Mouse (Mus musculus) mesoderm, embryonic 11.5 days (tissue): Measurements from ENCODE around the gene Vldlr.

ENCODE experiments used
- DNase-seq: peaks from one replicate; pipeline ENCODE4 v3.0.0-alpha.2; 2012; ENCODE audit warnings: low read depth, low spot score

The Vldlr gene

DNA sequence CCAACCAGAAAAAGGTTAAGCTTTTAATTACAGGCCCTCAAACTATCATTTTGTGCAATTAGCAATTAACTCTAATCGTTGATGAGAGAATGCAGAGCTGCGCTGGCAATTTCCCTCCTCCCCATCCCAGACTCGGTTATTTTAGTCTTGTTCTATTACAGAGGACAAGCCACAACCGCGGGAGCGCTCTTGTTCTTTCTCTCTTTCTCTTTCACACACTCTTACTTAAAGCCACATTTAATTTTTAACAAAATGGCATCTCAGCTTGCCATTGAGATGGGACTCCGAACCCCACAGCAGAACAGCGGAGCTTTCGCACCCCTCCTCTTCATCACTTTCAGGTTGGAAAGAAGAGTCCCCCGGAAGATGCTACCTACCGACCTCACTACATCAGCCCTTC is at the start of gene Vldlr:
Gene Vldlr, plus strand, starts transcription at position 167 of the 400 bp plus-strand sequence.
- no peak for DNase-seq

DNA sequence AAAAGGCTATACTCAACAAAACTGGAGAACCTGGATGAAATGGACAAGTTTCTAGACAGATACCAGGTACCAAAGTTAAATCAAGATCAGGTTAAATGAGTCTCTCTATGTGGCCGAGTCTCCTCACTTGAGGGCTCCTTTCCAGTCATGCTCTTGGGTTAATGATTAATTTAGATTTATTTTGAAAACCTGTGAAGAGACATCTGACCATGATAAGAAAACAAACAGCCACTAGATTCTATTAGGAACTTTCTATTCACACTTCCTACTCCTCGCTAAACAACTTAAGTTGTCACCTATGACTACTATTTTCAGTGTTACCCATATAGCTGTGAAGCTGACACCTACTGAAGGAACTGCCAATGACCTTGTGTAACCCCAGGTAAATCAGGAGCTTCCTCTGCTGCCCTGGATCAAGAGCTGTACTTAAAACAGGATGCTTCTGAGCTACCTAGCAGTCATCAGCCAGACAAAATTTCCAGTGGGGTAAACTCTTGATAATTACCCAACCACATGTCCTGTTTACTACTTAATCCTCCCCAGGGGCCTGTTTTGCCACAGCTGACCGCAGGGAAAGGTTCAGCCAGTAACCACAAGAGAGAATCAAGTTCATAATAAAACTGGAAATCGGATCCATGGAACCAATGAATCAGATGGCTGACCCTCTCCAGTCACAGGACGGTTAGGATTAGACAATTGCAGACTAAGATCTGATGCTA is 48.5 kb upstream of the Vldlr start:
- no peak for DNase-seq

DNA sequence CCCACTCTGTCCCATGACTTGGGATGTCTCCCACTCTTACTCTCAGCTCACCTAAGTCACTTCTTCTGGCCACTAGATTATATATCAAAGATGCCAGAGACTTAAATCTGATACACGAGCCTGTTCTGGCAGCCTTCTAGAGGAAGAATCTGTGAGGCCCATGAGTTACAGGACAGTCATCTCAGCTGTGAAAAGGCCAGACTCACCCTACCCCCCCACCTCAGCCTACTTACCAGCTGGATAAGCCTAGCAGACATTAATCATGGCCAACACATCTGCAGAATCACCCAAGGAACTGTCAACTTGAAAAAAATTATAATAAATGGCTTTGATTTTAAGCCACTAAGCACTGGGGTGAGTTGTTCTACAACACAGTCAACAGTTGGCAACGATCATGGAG is 42.4 kb upstream of the Vldlr start:
- peak; percentile 4 for DNase-seq

DNA sequence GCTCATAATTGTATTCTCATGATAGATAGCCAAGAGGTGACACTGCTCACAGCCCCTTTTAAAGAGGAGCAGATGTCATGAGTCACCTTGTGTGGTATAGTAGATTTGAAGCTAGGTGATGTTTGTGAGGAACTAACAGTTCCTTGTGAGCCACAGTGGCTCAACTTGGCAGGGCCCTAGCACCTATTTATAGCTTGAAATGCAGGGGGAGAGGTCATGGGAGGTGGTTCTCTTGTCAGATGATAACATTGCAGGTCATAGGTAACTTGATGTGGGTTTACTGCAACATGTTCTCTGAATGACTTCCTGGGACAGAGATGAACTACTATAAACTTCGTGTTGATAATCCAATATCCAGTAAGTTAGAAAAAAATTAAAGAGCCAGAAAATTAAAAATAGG is 40.7 kb upstream of the Vldlr start:
- no peak for DNase-seq

DNA sequence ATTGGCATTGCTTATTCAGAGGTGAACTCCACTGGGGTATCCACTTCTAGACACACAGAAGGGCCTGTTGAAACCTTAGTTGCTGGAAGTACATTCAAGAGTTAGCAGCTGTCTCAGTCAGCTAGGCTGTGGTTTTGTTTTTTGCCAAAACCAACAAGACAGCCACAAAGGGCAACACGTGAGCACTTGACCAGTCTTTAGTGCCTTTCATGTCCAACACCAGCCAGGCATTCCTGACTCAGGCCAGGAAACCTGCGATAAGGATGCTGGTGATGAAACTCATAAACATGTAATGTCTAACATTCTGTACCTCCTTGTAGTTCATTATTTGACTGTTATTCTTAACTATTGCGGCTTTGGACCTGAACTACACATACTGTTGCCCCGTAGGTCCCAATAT is 39.7 kb upstream of the Vldlr start:
- DNase-seq: no peak

- DNase-seq: no peak
These were observed 38.0 kb upstream of the Vldlr start for GRCm38 (mm10) chr19:27178195-27178807.

- DNase-seq: no peak
These were observed 35.7 kb upstream of the Vldlr start for GRCm38 (mm10) chr19:27180351-27181122.

DNA sequence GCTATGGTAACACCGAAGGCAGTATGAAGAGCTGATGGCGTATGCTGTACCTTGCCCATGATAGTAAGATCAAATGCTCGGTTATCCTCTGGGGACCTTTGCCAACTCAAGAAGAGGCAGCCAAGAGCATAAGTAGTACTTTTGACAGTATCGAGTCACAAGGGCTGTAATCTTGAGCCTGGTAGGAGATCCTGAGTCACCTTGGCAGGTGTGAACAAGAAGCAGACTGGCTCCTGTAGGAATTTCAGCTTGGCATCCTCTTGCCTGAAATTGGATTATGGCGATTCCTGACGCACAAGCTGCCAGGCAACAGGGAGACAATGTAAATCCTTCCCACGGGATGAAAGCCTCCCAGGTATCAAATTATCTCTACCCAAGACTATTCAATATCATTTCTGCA is 32.8 kb upstream of the Vldlr start:
- no peak for DNase-seq

- no peak for DNase-seq
These were observed 12.5 kb upstream of the Vldlr start for GRCm38 (mm10) chr19:27203711-27204238.

DNA sequence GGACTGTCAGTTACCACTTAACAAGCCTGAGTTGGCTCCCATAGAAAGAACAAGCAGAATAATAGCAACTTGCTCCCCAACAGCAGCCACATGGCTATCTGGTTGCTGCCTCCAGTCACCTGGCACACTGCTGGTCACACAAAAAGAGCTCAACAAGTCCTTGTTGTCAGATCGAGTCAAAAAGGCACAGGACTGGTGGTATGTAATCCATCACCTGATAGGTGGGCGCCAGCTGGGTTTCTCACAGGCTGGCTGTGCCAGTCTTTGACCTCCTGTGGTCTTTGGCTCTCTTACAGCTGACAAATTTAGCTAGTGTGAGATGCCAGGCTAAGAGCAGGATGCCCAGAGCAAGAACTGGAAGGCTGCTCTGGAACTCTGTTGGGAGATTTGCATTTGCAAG is 5.3 kb upstream of the Vldlr start:
- DNase-seq: no peak

- DNase-seq: no peak
These were observed 688 bp upstream of the Vldlr start for GRCm38 (mm10) chr19:27215596-27215995.

DNA sequence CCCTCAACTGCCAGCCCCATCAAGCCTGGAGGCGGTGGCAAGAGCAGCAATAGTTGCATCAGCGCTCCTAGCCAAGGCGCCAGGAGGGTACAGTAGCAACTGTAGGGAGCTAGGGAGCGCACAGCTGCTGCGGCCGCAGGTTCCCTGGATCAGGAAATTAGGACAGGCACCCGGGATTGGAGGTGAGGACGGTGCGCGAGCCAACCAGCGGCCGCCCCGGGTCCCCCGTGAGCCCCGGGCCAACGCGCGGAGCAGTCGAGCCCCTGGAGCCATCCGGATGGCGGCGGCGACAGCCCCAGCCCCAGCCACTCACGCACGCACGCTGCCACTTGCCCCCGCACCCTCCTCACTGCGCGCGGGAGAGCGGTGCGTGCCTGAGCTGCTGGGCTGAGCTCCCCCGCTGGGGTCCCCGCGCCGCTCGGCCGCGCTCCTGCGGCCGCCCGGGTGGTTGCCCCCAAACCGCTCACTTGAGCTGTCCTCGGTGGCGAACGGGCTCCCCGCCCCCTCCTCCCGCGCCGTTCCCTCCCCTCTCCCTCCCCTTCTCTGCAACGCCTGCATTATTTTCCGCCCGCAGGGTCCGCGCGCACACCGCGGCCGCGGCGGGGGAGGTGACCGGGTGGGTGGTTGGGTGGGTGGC is 601 bp downstream of the Vldlr start:
- peak; percentile 79 for DNase-seq

DNA sequence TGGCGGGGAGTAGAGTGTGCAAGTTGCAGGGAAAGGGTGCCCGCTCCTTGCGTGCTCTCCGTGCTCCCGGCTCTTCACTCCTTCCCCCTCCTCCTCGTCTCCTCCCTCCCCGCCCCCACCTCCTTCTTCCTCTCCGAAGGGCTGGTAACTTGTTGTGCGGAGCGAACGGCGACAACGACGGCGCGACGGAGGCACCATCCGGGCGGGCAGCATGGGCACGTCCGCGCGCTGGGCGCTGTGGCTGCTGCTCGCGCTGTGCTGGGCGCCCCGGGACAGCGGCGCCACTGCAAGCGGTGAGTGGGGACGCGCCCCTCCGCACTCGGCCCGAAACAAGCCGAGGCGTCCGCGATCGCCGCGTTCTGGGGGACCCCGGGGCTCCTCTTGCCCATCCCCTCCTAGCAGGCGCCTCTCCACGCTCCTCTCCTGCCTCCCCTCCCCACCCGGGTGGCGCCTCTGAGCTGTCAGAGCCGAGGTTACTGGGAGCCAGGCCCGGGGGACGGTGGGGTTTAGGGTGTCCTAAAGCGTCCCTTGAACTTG is 1.2 kb downstream of the Vldlr start:
- peak; percentile 50 for DNase-seq

DNA sequence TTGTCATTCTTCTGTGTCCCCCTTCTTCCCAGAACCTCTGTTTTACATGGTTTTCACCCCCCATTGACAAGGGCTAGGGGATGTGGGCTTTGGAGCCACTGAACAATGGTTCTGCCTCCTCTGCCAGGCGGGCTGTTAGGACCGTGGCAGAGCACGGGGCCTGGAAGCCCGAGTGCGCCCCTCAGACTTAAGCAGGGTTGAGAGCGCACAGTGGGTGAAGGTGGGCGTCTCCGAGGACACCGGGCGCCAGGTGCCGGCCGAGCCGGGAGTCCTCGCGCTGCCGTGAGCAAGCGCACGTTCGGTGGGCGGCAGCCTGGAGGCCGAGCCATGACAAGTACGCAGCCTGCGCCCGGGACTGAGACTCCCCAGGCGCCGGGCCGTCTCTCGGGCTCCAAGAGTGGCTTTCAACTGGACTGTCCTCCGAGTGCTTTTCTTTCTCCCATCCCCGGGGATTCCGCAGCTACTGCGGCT is 1.7 kb downstream of the Vldlr start:
- peak; percentile 37 for DNase-seq

DNA sequence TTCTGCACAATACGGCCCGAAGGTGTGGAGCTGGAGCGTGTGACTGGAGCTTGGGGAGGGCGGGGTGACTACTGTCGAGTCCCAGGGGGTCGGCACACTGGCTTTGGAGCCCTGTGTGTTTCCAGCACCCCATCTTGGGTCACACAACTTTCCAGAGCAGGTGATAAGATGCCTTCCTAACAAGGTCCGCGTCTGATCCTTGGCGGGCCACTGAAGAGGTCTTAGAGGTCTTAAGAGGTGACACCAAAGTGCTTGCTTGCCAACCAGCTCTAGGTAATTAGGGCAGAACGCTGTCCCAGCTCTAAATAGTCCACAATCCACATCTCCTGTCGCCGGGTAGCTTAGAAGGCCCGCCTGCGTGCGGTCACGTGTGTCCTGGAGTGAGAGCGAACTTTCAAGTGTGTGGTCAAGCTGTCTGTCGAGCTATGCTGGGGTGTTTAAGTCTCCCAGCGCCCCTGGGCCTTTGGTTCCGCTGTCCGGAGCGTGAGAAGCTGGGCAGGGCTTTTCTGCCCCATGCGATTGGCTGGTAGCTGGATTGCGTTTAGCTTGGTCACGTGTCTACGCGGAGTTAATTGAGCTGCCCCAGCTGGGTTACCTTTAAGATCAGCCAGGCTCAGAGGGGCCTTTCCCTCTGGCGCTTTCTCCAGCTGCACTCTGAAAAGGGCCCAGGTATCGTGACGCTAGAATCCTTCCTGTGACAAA is 2.4 kb downstream of the Vldlr start:
- peak; percentile 72 for DNase-seq

DNA sequence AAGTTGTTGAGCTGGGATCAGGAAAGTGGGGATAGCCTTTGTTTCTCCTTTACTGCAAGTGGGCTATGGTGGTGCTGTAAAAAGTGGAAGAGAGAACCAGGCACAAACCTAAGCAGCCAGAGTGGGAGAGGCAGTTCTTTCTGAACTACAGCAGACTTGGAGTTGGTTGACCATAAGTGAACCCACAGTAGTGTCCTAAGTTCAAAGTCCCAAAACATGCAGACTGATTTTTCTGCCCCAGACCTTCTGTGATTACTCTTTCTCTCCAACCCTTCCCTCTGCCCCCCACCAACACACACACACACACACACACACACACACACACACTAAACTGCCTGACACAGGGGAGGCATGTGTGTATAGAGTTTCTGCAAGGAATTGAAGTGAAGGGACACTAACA is 3.3 kb downstream of the Vldlr start:
- no peak for DNase-seq

- DNase-seq: no peak
These were observed 6.8 kb downstream of the Vldlr start for GRCm38 (mm10) chr19:27223046-27223445.

GRCm38 (mm10) chr19:27224356-27224755 is 8.1 kb downstream of the Vldlr start:
- no peak for DNase-seq

- DNase-seq: no peak
These were observed 10.3 kb downstream of the Vldlr start for GRCm38 (mm10) chr19:27226626-27227025.

DNA sequence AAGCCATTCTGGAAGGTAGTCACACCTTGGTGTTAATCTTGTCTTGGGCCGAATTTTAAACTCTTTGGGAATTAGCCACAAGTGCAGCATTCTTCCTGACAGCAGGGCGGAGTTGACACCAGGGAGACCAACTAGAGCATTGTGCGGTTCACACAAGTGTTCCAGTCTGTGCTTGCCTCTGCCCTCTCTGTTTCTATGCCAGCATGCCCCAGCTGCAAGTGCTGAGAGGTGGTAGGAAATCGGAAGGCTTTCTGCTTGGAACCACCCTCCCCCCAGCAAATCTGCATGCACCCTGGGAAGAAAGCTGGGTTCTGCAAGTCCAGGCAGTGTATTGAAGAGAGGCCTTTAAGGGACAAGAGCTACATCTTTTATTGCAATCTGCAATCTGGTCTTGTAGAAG is 10.8 kb downstream of the Vldlr start:
- no peak for DNase-seq

- no peak for DNase-seq
These were observed 12.0 kb downstream of the Vldlr start for GRCm38 (mm10) chr19:27228254-27228653.
